Mouse (Mus musculus) intestine, embryonic 14.5 days (tissue): ENCODE measurements around the gene Ttll2. TPM values are rescaled to one million over a fixed set of nuclear protein-coding genes. Genes with fewer than 3 reads are reported as not detected.
"Not testable (repeated sequence)": the region's sequence is repeated elsewhere in the genome, so short reads cannot be mapped to it uniquely, and the experiment has no call there.

ENCODE experiments used
- ATAC-seq: fragments of 200-750 bp; cut with Nextera tagmentation; replicated peaks from 2 replicates; pipeline ENCODE4 v1.8.0; 2017; ENCODE audit warnings: low read depth, moderate number of reproducible peaks, moderate TSS enrichment, moderate library complexity; ENCODE audit not compliant: low FRiP score, low TSS enrichment
- DNase-seq: peaks from one replicate; pipeline ENCODE4 v3.0.0-alpha.2; 2018; ENCODE audit warnings: low spot score
- H3K27ac ChIP-seq: fragments of 300-500 bp; sonication (generic); 2 replicates; pipeline ENCODE4 v1.5.1; 2014; ENCODE audit warnings: low read depth, mild to moderate bottlenecking, control low read depth
- H3K27me3 ChIP-seq: fragments of 300-500 bp; sonication (generic); replicated peaks from 2 replicates; pipeline ENCODE4 v1.6.1; 2014; ENCODE audit warnings: low read length, control low read depth; ENCODE audit not compliant: control insufficient read depth, insufficient read depth
- H3K36me3 ChIP-seq: fragments of 300-500 bp; sonication (generic); 2 replicates; pipeline ENCODE4 v1.6.1; 2014; ENCODE audit warnings: low read length, control low read depth; ENCODE audit not compliant: control insufficient read depth, insufficient read depth
- H3K4me1 ChIP-seq: fragments of 300-500 bp; sonication (generic); replicated peaks from 2 replicates; pipeline ENCODE4 v1.6.1; 2014; ENCODE audit warnings: low read length, control low read depth, mixed read lengths; ENCODE audit not compliant: control insufficient read depth, insufficient read depth
- H3K4me2 ChIP-seq: fragments of 300-500 bp; sonication (generic); 2 replicates; pipeline ENCODE4 v1.6.1; 2014; ENCODE audit warnings: low read length
- H3K4me3 ChIP-seq: fragments of 300-500 bp; sonication (generic); 2 replicates; pipeline ENCODE4 v1.5.1; 2014; ENCODE audit warnings: low read depth, low read length, control low read depth, mixed read lengths
- H3K9ac ChIP-seq: fragments of 300-500 bp; sonication (generic); 2 replicates; pipeline ENCODE4 v1.6.1; 2014; ENCODE audit warnings: mild to moderate bottlenecking, low read length
- H3K9me3 ChIP-seq: fragments of 300-500 bp; sonication (generic); 2 replicates; pipeline ENCODE4 v1.6.1; 2016; ENCODE audit warnings: low read length, control low read depth; ENCODE audit not compliant: control insufficient read depth
- WGBS: fragments of 180-500 bp; shearing (Covaris S2); extraction: QIAGEN DNeasy Blood & Tissue Kit; methylation state at CpG from one replicate; pipeline ENCODE4 v1.1.7; 2014; 5-methylcytosine and 5-hydroxymethylcytosine counted together
- polyA plus RNA-seq: library from polyadenylated mRNA; unstranded; fragments of >200 nt; fragmentation: Nextera tagmentation; extraction: Ambion mirVana; gene quantifications from 2 replicates; pipeline ENCODE4 v1.2.1, GENCODE M21; 2014

Ttll2 gene
- polyA plus RNA-seq, 1 experiment from 2014 or later, result not detected

DNA sequence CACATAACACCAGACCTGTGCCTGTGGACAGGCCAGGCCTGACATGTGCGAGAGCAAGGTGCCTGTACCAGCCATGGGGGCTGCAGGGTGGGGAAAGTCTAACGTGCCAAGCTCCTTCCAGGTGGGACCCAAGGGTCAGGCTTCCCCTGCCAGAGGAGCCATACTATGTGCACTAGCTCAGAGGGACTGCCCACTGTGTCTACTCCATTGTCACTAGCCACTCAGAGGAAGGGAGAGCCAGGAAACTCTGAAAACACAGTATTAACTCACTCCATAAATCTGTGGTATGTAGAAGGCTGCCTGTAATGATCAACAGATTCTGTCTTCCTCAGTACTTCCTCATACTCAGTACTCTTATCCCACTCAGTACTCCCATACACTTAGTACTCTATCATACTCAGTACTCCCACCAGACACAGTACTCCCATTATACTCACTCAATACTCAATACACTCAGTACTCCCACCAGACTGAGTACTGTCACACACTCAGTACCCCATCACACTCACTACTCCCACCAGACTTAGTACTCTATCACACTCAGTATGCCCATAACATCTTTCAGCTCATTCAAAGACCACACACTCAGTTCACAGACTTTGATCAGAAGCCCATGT lies 36.0 kb upstream of the Ttll2 start:
- H3K27ac ChIP-seq, H3K4me3 ChIP-seq, H3K36me3 ChIP-seq, H3K9me3 ChIP-seq, ATAC-seq, H3K27me3 ChIP-seq, H3K4me1 ChIP-seq, H3K4me2 ChIP-seq, DNase-seq, H3K9ac ChIP-seq: not testable (repeated sequence)
- no CpG with 5 or more reads among the region's 2 CpGs for WGBS

- H3K27me3 ChIP-seq, DNase-seq, H3K4me1 ChIP-seq, H3K9ac ChIP-seq, ATAC-seq, H3K9me3 ChIP-seq, H3K4me2 ChIP-seq, H3K4me3 ChIP-seq, H3K27ac ChIP-seq, H3K36me3 ChIP-seq: not testable (repeated sequence)
- 73% methylated on average over 8 of the region's 8 CpGs for WGBS
Observed at GRCm38 (mm10) chr17:7386016-7386415, 33.5 kb upstream of the Ttll2 start.

DNA sequence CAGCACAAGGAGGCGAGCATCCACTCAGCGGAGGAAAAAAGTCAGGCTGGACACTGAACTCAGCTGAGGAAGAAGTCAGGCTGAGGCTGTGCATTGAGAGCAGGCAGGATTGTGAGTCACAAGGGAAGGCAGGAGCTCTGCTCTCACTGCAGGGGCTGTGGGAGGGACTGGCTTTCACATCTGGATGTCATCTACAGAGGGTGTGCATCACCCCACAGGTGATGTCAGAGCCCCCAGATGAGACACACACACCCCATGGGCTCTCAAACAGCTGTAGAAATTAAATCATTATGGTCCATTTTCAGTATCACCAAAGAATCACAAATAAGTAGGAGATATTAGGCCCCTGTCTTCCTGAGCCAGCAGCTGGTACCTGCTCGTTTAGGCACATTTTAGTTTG lies 32.9 kb upstream of the Ttll2 start, which contains the start of gene Unc93a2:
Unc93a2 (minus strand) TSS at position 101 of the 400 bp plus-strand sequence.
- H3K36me3 ChIP-seq, H3K4me1 ChIP-seq, ATAC-seq, H3K4me2 ChIP-seq, H3K27me3 ChIP-seq, H3K4me3 ChIP-seq, DNase-seq, H3K27ac ChIP-seq, H3K9me3 ChIP-seq, H3K9ac ChIP-seq: not testable (repeated sequence)
- 68% methylated on average over 3 of the region's 3 CpGs for WGBS

- ATAC-seq, H3K9me3 ChIP-seq: not testable (repeated sequence)
Observed at GRCm38 (mm10) chr17:7383167-7384143, 31.0 kb upstream of the Ttll2 start.

DNA sequence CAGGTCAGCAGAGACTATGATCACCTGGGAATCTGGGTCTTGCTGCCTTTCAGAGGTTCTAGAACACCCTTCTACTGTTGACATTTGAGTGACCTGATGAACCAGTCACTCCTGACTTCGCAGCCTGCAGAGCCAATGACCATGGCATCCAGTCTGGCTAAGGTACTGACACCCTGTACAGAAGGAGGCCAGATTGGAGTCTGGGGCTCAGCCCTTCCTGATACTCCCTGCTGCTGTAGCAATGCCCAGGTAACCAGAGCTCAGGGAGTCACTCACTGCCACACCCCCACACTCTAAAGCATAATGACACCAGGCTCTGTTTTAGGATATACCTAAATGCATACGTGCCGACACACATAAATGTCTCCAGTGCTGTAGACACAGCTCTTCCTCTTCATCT lies 30.2 kb upstream of the Ttll2 start:
- H3K27me3 ChIP-seq, H3K4me1 ChIP-seq, DNase-seq, H3K4me2 ChIP-seq, H3K9ac ChIP-seq, H3K9me3 ChIP-seq, ATAC-seq, H3K36me3 ChIP-seq, H3K27ac ChIP-seq, H3K4me3 ChIP-seq: not testable (repeated sequence)
- 91% methylated on average over 1 of the region's 3 CpGs for WGBS

More at GRCm38 (mm10) chr17:7383167-7384143, 31.0 kb upstream of the Ttll2 start:
- H3K27ac ChIP-seq, H3K4me2 ChIP-seq, H3K27me3 ChIP-seq, H3K9ac ChIP-seq, H3K4me3 ChIP-seq, H3K4me1 ChIP-seq, H3K36me3 ChIP-seq, DNase-seq: not testable (repeated sequence)
- WGBS, result 63% methylated on average over 6 of the region's 13 CpGs

- not testable (repeated sequence) for H3K9ac ChIP-seq, DNase-seq, H3K27me3 ChIP-seq, H3K27ac ChIP-seq, H3K36me3 ChIP-seq, H3K9me3 ChIP-seq, H3K4me3 ChIP-seq, H3K4me1 ChIP-seq, ATAC-seq, H3K4me2 ChIP-seq
- WGBS, result 54% methylated on average over 2 of the region's 3 CpGs
Observed at GRCm38 (mm10) chr17:7377907-7378306, 25.4 kb upstream of the Ttll2 start.

GRCm38 (mm10) chr17:7376951-7377700 lies 24.6 kb upstream of the Ttll2 start:
- not testable (repeated sequence) for H3K4me1 ChIP-seq, H3K4me3 ChIP-seq, ATAC-seq, H3K4me2 ChIP-seq, H3K9me3 ChIP-seq, H3K36me3 ChIP-seq, H3K9ac ChIP-seq, H3K27me3 ChIP-seq, H3K27ac ChIP-seq, DNase-seq
- WGBS, result 82% methylated on average over 1 of the region's 3 CpGs

GRCm38 (mm10) chr17:7371879-7372278 lies 19.4 kb upstream of the Ttll2 start, which contains the start of gene Gm49630:
TSS of gene Gm49630 (minus strand) at chr17:7371979.
- H3K27me3 ChIP-seq, H3K4me1 ChIP-seq, H3K36me3 ChIP-seq, H3K4me2 ChIP-seq, ATAC-seq, H3K9me3 ChIP-seq, DNase-seq, H3K4me3 ChIP-seq, H3K27ac ChIP-seq, H3K9ac ChIP-seq: not testable (repeated sequence)
- WGBS, result no CpG with 5 or more reads among the region's 5 CpGs
